Mouse (Mus musculus): Measurements from ENCODE around the gene Cry2. TPM values are rescaled to one million over a fixed set of nuclear protein-coding genes. Genes with fewer than 3 reads are reported as not detected.
A peak's percentile ranks its signal among the peaks of the same experiment; 100 is the strongest.
"Not testable (repeated sequence)": the region's sequence is repeated elsewhere in the genome, so short reads cannot be mapped to it uniquely, and the experiment has no call there.

Cry2 gene
- 47.5 and 49.0 TPM in 2 replicates for polyA plus RNA-seq (2015; fragmentation: Nextera tagmentation; extraction: Ambion mirVana)

GRCm38 (mm10) chr2:92433578-92434374 lies at the start of gene Cry2:
Cry2 (minus strand) TSS chr2:92434043.
- Histone ChIP-seq H3K27me3 (replicated peaks) (0 out of 2 replicates have a peak, but pooled peaks cover 4% of the 10 kb centered on the region), H3K4me2 (peak within 1 kb of the TSS; percentile 83), H3K4me1 (peaks cover 46% of the 10 kb centered on the region), H3K27ac (peak within 1 kb of the TSS; percentile 77), H3K9me3 (no peaks in the 10 kb centered on the region), H3K36me3 (replicated peaks) (no peaks in the 10 kb centered on the region), H3K4me3 (peak within 1 kb of the TSS; percentile 94), H3K9ac (peak within 1 kb of the TSS; percentile 70)
- under 1% methylated on average over 75 of the region's 76 CpGs for WGBS
- peak; percentile 97 for ATAC-seq (replicated peaks)

- Histone ChIP-seq H3K9me3 (no peaks in the 10 kb centered on the region), H3K4me3 (no peak overlapping the region), H3K27ac (no peak overlapping the region), H3K4me1 (peaks cover 22% of the 10 kb centered on the region), H3K9ac (no peak overlapping the region), H3K36me3 (replicated peaks) (no peaks in the 10 kb centered on the region), H3K27me3 (replicated peaks) (peaks cover 19% of the 10 kb centered on the region), H3K4me2 (no peak overlapping the region)
- WGBS: 56% methylated on average over 5 of the region's 5 CpGs
- ATAC-seq (replicated peaks): no peak
Observed at GRCm38 (mm10) chr2:92483505-92483904, 49.7 kb upstream of the Cry2 start.

GRCm38 (mm10) chr2:92482551-92482950 lies 48.7 kb upstream of the Cry2 start:
- ATAC-seq (replicated peaks): no peak
- no peaks in the 10 kb centered on the region for H3K36me3 ChIP-seq (replicated peaks)
- no peak overlapping the region for H3K27ac ChIP-seq
- H3K4me2 ChIP-seq: no peak overlapping the region
- peaks cover 19% of the 10 kb centered on the region for H3K27me3 ChIP-seq (replicated peaks)
- WGBS: 70% methylated on average over 1 of the region's 1 CpGs
- no peaks in the 10 kb centered on the region for H3K9me3 ChIP-seq
- no peak overlapping the region for H3K4me3 ChIP-seq
- no peak overlapping the region for H3K9ac ChIP-seq
- H3K4me1 ChIP-seq: peaks cover 22% of the 10 kb centered on the region

- H3K4me3 ChIP-seq: no peak overlapping the region
- no peak for ATAC-seq (replicated peaks)
- 89% methylated on average over 4 of the region's 4 CpGs for WGBS
- no peaks in the 10 kb centered on the region for H3K4me1 ChIP-seq
- H3K9ac ChIP-seq: no peak overlapping the region
- 0 out of 2 replicates have a peak, but pooled peaks cover 2% of the 10 kb centered on the region for H3K27me3 ChIP-seq (replicated peaks)
- no peak overlapping the region for H3K27ac ChIP-seq
- no peaks in the 10 kb centered on the region for H3K36me3 ChIP-seq (replicated peaks)
- H3K9me3 ChIP-seq: no peaks in the 10 kb centered on the region
- no peak overlapping the region for H3K4me2 ChIP-seq
Observed at GRCm38 (mm10) chr2:92478313-92478688, 44.5 kb upstream of the Cry2 start.

- ATAC-seq (replicated peaks): no peak
- Histone ChIP-seq H3K9me3 (no peaks in the 10 kb centered on the region), H3K27me3 (replicated peaks) (no peaks in the 10 kb centered on the region), H3K4me3 (no peak overlapping the region), H3K4me1 (no peaks in the 10 kb centered on the region), H3K27ac (no peak overlapping the region), H3K9ac (no peak overlapping the region), H3K36me3 (replicated peaks) (no peaks in the 10 kb centered on the region), H3K4me2 (no peak overlapping the region)
- 74% methylated on average over 12 of the region's 12 CpGs for WGBS
Observed at GRCm38 (mm10) chr2:92477672-92478312, 43.9 kb upstream of the Cry2 start.

DNA sequence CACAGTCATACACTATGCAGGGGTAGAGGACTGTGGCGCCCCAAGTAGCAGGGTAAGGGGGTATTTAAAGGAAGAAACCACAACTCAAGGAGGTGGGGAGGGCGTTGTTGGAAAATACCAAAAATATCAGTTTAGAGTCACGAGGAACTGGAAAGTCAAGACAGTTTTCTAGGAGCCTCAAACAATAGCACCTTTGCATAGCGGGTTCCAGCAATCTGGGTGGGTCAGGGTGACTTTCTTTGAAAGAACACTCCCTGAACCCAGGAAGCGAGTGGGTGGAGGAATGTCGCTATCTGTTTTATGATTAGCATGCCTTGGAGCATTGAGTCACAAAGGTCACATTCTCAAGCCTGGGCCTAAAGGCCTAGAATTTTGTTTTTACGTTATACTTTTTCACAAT lies 42.7 kb upstream of the Cry2 start:
- not testable (repeated sequence) for ATAC-seq (replicated peaks)
- WGBS: 88% methylated on average over 7 of the region's 7 CpGs

GRCm38 (mm10) chr2:92475711-92476110 lies 41.9 kb upstream of the Cry2 start:
- Histone ChIP-seq H3K27me3 (replicated peaks) (no peaks in the 10 kb centered on the region), H3K4me1 (no peaks in the 10 kb centered on the region), H3K9me3 (no peaks in the 10 kb centered on the region), H3K27ac (no peak overlapping the region), H3K4me2 (no peak overlapping the region), H3K9ac (no peak overlapping the region), H3K4me3 (no peak overlapping the region), H3K36me3 (replicated peaks) (no peaks in the 10 kb centered on the region)
- WGBS: 66% methylated on average over 2 of the region's 2 CpGs
- no peak for ATAC-seq (replicated peaks)

More for the DNA sequence above, 42.7 kb upstream of the Cry2 start:
- H3K4me2 ChIP-seq; H3K27me3 ChIP-seq (replicated peaks); H3K36me3 ChIP-seq (replicated peaks); H3K4me1 ChIP-seq; H3K27ac ChIP-seq; H3K4me3 ChIP-seq; H3K9ac ChIP-seq; H3K9me3 ChIP-seq: not testable (repeated sequence)

GRCm38 (mm10) chr2:92474920-92475319 lies 41.1 kb upstream of the Cry2 start:
- WGBS: 88% methylated on average over 3 of the region's 3 CpGs
- H3K9ac ChIP-seq: no peak overlapping the region
- no peak overlapping the region for H3K4me3 ChIP-seq
- no peaks in the 10 kb centered on the region for H3K9me3 ChIP-seq
- H3K27me3 ChIP-seq (replicated peaks): no peaks in the 10 kb centered on the region
- H3K4me1 ChIP-seq: no peaks in the 10 kb centered on the region
- no peak for ATAC-seq (replicated peaks)
- H3K36me3 ChIP-seq (replicated peaks): no peaks in the 10 kb centered on the region
- no peak overlapping the region for H3K4me2 ChIP-seq
- no peak overlapping the region for H3K27ac ChIP-seq

DNA sequence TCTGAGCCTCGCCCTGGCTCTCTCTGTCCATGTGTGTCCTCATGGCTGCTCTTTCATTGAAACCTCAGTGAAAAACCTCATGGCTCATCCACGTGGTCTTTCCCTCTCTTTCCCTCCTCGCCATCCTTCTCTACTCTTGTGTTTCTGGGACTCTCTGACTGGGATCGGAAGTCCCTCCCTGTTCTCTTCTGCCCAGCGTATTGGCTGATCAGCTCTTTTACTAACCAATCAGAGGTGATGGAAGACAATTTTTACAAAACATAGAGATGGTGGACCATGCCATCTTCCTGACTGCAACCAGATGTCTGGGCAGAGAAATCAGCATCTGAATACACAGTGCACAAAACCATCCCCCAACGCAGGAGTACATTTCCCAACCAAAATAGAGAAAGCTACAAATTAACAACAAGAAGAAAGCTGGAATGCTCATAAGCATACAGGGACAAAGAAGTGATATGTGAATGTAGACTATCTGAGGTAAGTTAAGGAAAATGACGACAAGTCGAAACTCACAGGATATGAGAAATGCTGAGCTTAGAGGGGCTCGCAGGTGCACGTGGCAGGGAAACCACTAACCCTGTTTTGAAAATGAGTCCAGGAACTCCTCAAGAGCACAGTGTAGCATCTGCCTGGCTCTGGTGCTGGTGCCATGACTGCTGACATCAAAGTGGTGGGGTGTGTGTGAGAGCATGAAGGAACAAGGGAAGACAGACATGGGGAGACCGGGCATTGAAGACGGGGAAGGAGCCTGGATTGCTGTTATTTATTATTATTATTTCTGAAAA lies 38.2 kb upstream of the Cry2 start:
- Histone ChIP-seq H3K4me1 (no peaks in the 10 kb centered on the region), H3K9ac (no peak overlapping the region), H3K27me3 (replicated peaks) (no peaks in the 10 kb centered on the region), H3K27ac (no peak overlapping the region), H3K9me3 (no peaks in the 10 kb centered on the region), H3K36me3 (replicated peaks) (no peaks in the 10 kb centered on the region), H3K4me3 (no peak overlapping the region), H3K4me2 (no peak overlapping the region)
- no peak for ATAC-seq (replicated peaks)
- WGBS: 85% methylated on average over 12 of the region's 12 CpGs

DNA sequence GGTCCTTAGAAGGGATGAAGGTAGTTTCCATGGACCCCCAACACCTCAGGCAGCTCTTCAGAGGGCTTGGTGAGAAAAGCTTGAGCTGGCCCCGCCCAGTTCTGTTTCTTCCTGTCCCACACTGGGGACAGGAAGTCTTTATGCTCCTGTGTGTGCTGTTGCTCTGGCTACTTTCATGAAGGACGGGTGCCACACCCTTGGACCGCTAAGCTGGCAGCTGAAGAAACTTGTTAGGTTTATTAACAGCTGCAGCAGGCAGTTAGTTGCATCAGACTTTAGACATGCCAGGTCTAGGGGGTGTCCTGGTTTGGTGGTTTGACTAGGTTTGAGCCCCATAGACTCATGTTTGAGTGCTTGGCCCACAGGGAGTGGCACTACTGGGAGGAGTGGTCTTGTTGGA lies 30.8 kb upstream of the Cry2 start:
- no peak overlapping the region for H3K4me3 ChIP-seq
- no peak overlapping the region for H3K9ac ChIP-seq
- no peak overlapping the region for H3K4me2 ChIP-seq
- H3K27ac ChIP-seq: no peak overlapping the region
- H3K9me3 ChIP-seq: no peaks in the 10 kb centered on the region
- WGBS: 82% methylated on average over 3 of the region's 3 CpGs
- ATAC-seq (replicated peaks): no peak
- H3K36me3 ChIP-seq (replicated peaks): no peaks in the 10 kb centered on the region
- peaks cover 7% of the 10 kb centered on the region for H3K4me1 ChIP-seq
- H3K27me3 ChIP-seq (replicated peaks): peaks cover 6% of the 10 kb centered on the region

GRCm38 (mm10) chr2:92461215-92461614 lies 27.4 kb upstream of the Cry2 start:
- H3K27ac ChIP-seq: no peak overlapping the region
- H3K9ac ChIP-seq: no peak overlapping the region
- H3K4me3 ChIP-seq: no peak overlapping the region
- WGBS: 89% methylated on average over 1 of the region's 1 CpGs
- H3K36me3 ChIP-seq (replicated peaks): no peaks in the 10 kb centered on the region
- peaks cover 37% of the 10 kb centered on the region for H3K4me1 ChIP-seq
- no peak for ATAC-seq (replicated peaks)
- H3K4me2 ChIP-seq: no peak overlapping the region
- peaks cover 6% of the 10 kb centered on the region for H3K27me3 ChIP-seq (replicated peaks)
- no peaks in the 10 kb centered on the region for H3K9me3 ChIP-seq

Data from midbrain, embryonic 15.5 days (tissue).